Mouse (Mus musculus): ENCODE results near the gene Trim69. TPM values are rescaled to one million over a fixed set of nuclear protein-coding genes. Genes with fewer than 3 reads are reported as not detected.

Gene Trim69
- polyA plus RNA-seq, 1 experiment from 2014 or later = not detected

DNA sequence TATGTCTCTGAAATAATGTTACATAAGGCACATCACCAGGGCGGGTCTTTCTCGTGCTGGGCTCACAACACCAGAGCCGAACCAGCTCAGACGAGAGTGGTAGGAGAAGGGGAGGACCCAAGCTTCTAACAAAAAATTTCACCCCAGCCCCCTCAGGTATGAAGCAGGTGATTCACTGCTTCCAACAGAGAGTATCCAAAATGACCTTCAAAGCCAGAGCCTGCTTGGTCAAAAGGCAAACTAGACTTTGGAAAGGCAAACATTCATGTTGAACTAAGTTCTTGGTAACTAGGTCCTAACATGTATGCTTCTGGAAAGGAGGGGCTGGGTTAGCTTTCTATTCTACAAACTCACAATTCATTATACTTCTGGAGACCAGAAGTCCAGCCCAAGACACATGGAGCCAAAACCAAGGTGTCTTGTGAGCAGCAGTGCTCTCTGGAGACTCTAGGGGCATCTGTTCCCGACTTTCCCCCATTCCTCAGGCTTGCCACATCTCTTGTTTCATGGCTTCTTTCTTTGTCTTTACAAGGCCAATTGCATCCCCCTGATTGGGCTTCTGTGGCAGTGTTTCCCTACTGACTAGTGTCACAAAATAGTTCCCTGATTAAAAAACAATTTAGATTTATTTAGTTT, 19.1 kb upstream of the Trim69 start:
- no peaks in the 10 kb centered on the region for H3K9me3 ChIP-seq (replicated peaks)
- no peaks in the 10 kb centered on the region for H3K4me1 ChIP-seq
- ATAC-seq (ENCODE audit: low FRiP score) = no peak
- no peak overlapping the region for H3K9ac ChIP-seq (replicated peaks)
- H3K36me3 ChIP-seq = no peaks in the 10 kb centered on the region
- no peaks in the 10 kb centered on the region for H3K27me3 ChIP-seq (replicated peaks)
- H3K27ac ChIP-seq (replicated peaks) = no peak overlapping the region
- H3K4me3 ChIP-seq (replicated peaks) = no peak overlapping the region
- no peak overlapping the region for H3K4me2 ChIP-seq
- 82% methylated on average over 5 of the region's 5 CpGs for WGBS

- WGBS = 94% methylated on average over 3 of the region's 3 CpGs
- no peaks in the 10 kb centered on the region for H3K36me3 ChIP-seq
- no peaks in the 10 kb centered on the region for H3K9me3 ChIP-seq (replicated peaks)
- no peak overlapping the region for H3K9ac ChIP-seq (replicated peaks)
- no peak overlapping the region for H3K4me3 ChIP-seq (replicated peaks)
- H3K4me1 ChIP-seq = peaks cover 5% of the 10 kb centered on the region; the same call in 1 of the 2 replicates
- H3K27me3 ChIP-seq (replicated peaks) = no peaks in the 10 kb centered on the region
- H3K27ac ChIP-seq (replicated peaks) = no peak overlapping the region
- no peak for ATAC-seq (ENCODE audit: low FRiP score)
- H3K4me2 ChIP-seq = no peak overlapping the region
These were observed 17.4 kb upstream of the Trim69 start for GRCm38 (mm10) chr2:122143111-122143510.

DNA sequence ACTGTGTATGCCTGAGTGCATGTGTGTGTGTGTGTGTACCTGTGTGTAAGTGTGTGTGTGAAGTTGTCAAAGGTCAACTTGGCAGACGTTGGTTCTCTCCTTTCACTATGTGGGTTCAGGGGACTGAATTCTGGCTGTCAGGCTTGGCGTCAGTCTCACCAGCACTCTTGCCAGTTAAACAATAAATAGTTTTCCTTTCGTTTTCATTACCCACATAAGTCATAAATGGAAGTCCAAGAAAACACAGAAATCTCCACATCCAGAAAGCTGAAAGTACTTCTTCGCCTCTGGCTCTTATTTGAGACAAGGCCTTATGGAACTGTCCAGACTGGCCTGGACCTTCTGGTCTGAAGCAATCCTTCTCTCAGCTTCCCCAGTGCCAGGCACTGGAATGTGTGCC, 14.7 kb upstream of the Trim69 start:
- 74% methylated on average over 4 of the region's 4 CpGs for WGBS
- H3K4me3 ChIP-seq (replicated peaks) = no peak overlapping the region
- H3K9me3 ChIP-seq (replicated peaks) = no peaks in the 10 kb centered on the region
- no peak overlapping the region for H3K27ac ChIP-seq (replicated peaks)
- no peaks in the 10 kb centered on the region for H3K36me3 ChIP-seq
- H3K4me2 ChIP-seq = no peak overlapping the region
- no peaks in the 10 kb centered on the region for H3K27me3 ChIP-seq (replicated peaks)
- ATAC-seq (ENCODE audit: low FRiP score) = no peak
- H3K4me1 ChIP-seq = peaks cover 7% of the 10 kb centered on the region; the same call in 1 of the 2 replicates
- H3K9ac ChIP-seq (replicated peaks) = no peak overlapping the region

GRCm38 (mm10) chr2:122146687-122147086, 13.8 kb upstream of the Trim69 start:
- no peak for ATAC-seq (ENCODE audit: low FRiP score)
- WGBS = 70% methylated on average over 6 of the region's 6 CpGs
- H3K4me2 ChIP-seq = peak overlapping the region; percentile 93; the same call in 1 of the 2 replicates

DNA sequence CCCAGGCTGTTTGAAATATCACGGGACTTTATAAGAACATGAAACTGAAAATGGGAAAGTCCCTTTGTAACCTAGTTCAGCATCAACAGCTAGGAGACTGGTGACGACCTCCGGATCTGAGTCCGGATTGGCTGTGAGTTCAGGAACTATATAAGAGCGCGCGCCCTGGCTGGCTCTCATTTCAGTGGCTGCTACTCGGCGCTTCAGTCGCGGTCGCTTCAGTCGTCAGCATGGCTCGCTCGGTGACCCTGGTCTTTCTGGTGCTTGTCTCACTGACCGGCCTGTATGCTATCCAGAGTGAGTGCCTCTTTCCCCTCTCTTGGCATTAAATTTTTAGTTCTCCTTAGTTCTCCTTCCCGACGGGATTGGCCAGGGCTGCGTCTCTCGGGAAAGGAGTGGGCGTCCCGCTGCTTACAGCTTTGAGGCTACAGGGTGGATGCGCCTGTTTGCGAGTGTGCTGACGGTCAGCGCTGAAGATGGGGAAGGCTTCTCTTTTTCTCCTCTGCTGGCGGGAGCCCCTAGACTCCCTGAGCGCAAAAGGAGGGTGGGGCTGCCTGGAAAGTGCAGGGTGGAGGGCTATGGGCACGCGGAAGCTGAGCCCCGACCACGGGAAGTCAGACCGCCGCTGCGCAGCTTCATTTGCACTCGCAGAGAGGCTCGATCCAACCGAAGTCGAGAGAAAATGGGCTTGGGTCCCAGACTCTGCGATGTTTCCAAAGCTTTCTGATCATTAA, 12.8 kb upstream of the Trim69 start, which contains the start of gene B2m:
TSS of gene B2m (plus strand) at position 179 of the 734 bp plus-strand sequence.
- H3K9ac ChIP-seq (replicated peaks) = peak within 1 kb of the TSS; percentile 46
- WGBS = under 1% methylated on average over 40 of the region's 40 CpGs
- H3K9me3 ChIP-seq (replicated peaks) = no peaks in the 10 kb centered on the region
- ATAC-seq (ENCODE audit: low FRiP score) = peak; percentile 99
- H3K27me3 ChIP-seq (replicated peaks) = no peaks in the 10 kb centered on the region
- peak within 1 kb of the TSS; percentile 51 for H3K4me3 ChIP-seq (replicated peaks)
- peaks cover 7% of the 10 kb centered on the region; the same call in 1 of the 2 replicates for H3K4me1 ChIP-seq
- H3K27ac ChIP-seq (replicated peaks) = peak within 1 kb of the TSS; percentile 68
- H3K36me3 ChIP-seq = no peaks in the 10 kb centered on the region
- peak within 1 kb of the TSS; percentile 93 for H3K4me2 ChIP-seq

More at GRCm38 (mm10) chr2:122146687-122147086, 13.8 kb upstream of the Trim69 start:
- no peak overlapping the region for H3K4me3 ChIP-seq (replicated peaks)
- no peaks in the 10 kb centered on the region for H3K36me3 ChIP-seq
- no peak overlapping the region for H3K9ac ChIP-seq (replicated peaks)
- no peaks in the 10 kb centered on the region for H3K9me3 ChIP-seq (replicated peaks)
- H3K27ac ChIP-seq (replicated peaks) = no peak overlapping the region
- no peaks in the 10 kb centered on the region for H3K27me3 ChIP-seq (replicated peaks)
- H3K4me1 ChIP-seq = peaks cover 7% of the 10 kb centered on the region; the same call in 1 of the 2 replicates

- 33% methylated on average over 18 of the region's 18 CpGs for WGBS
- H3K27ac ChIP-seq (replicated peaks) = peak overlapping the region; percentile 68; the same call in 1 of the 2 replicates
- H3K27me3 ChIP-seq (replicated peaks) = no peaks in the 10 kb centered on the region
- no peak for ATAC-seq (ENCODE audit: low FRiP score)
- peak overlapping the region; percentile 46 for H3K9ac ChIP-seq (replicated peaks)
- peak overlapping the region; percentile 93 for H3K4me2 ChIP-seq
- H3K36me3 ChIP-seq = no peaks in the 10 kb centered on the region
- H3K9me3 ChIP-seq (replicated peaks) = no peaks in the 10 kb centered on the region
- H3K4me3 ChIP-seq (replicated peaks) = peak overlapping the region; percentile 51
- peaks cover 7% of the 10 kb centered on the region; the same call in 1 of the 2 replicates for H3K4me1 ChIP-seq
These were observed 12.1 kb upstream of the Trim69 start for GRCm38 (mm10) chr2:122148242-122148917.

DNA sequence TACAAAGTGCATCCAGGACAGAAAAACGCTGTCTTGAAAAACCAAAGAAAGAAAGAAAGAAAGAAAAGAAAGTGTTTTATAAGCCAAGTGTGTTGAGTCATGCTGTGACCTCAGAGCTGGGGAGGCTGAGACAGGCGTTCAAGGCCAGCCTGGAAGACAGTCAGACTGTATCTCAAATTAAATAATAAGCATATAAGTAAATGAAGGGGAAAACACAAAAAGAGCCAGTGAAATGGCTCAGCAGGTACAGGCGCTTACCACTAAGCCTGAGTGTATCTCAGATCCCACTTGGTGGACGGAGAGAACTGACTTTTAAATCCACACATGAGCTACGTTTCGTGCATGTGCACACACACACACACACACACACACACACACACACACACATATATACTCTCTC, 11.2 kb upstream of the Trim69 start:
- no peak overlapping the region for H3K4me2 ChIP-seq

GRCm38 (mm10) chr2:122149716-122150115, 10.8 kb upstream of the Trim69 start:
- no peaks in the 10 kb centered on the region for H3K36me3 ChIP-seq
- no peak overlapping the region for H3K4me3 ChIP-seq (replicated peaks)
- peaks cover 7% of the 10 kb centered on the region; the same call in 1 of the 2 replicates for H3K4me1 ChIP-seq
- no peak overlapping the region for H3K9ac ChIP-seq (replicated peaks)
- no peaks in the 10 kb centered on the region for H3K9me3 ChIP-seq (replicated peaks)
- H3K27me3 ChIP-seq (replicated peaks) = no peaks in the 10 kb centered on the region
- WGBS = 80% methylated on average over 3 of the region's 3 CpGs
- ATAC-seq (ENCODE audit: low FRiP score) = no peak
- H3K27ac ChIP-seq (replicated peaks) = no peak overlapping the region
- no peak overlapping the region for H3K4me2 ChIP-seq

More for the DNA sequence above, 11.2 kb upstream of the Trim69 start:
- ATAC-seq (ENCODE audit: low FRiP score) = no peak
- Histone ChIP-seq H3K4me3 (replicated peaks) (no peak overlapping the region), H3K27me3 (replicated peaks) (no peaks in the 10 kb centered on the region), H3K4me1 (peaks cover 7% of the 10 kb centered on the region; the same call in 1 of the 2 replicates), H3K36me3 (no peaks in the 10 kb centered on the region), H3K9ac (replicated peaks) (no peak overlapping the region), H3K27ac (replicated peaks) (no peak overlapping the region), H3K9me3 (replicated peaks) (no peaks in the 10 kb centered on the region)
- 98% methylated on average over 6 of the region's 6 CpGs for WGBS

DNA sequence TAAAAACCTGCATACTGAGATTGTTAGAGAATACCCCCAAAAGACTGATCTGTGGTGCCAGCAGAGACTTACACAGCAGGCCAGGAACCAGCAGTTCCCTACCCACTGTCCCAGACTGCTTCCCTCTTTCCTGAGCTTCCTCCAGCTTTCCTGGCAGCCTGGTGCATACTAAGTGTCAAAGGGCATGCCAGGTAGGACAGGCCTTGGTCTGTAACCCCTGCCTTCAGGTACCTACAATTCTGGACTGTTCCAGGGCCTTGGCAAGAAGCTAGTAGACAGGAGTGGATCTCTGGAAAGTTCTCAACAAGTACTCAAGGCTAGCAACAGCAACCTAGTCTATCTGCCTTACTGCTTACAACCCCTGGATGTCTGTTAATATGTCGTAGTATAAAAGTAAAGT, 9.3 kb upstream of the Trim69 start:
- H3K27me3 ChIP-seq (replicated peaks) = no peaks in the 10 kb centered on the region
- H3K27ac ChIP-seq (replicated peaks) = no peak overlapping the region
- H3K36me3 ChIP-seq = no peaks in the 10 kb centered on the region
- WGBS = 98% methylated on average over 1 of the region's 1 CpGs
- no peak overlapping the region for H3K4me3 ChIP-seq (replicated peaks)
- no peak overlapping the region for H3K4me2 ChIP-seq
- H3K9me3 ChIP-seq (replicated peaks) = no peaks in the 10 kb centered on the region
- no peak overlapping the region for H3K9ac ChIP-seq (replicated peaks)
- ATAC-seq (ENCODE audit: low FRiP score) = no peak
- H3K4me1 ChIP-seq = peaks cover 7% of the 10 kb centered on the region; the same call in 1 of the 2 replicates

DNA sequence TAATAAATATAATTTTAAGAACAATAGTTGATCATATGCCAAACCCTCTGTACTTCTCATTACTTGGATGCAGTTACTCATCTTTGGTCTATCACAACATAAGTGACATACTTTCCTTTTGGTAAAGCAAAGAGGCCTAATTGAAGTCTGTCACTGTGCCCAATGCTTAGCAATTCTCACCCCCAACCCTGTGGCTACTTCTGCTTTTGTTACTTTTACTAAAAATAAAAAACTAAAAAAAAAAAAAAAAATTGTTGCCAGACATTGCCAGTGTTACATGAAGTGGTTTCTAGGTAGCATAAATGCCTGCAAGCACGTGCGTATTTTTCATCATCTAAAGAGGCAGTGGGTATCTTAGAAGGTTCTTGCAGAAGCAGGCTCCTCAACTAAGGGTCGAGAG, 7.7 kb upstream of the Trim69 start:
- no peaks in the 10 kb centered on the region for H3K27me3 ChIP-seq (replicated peaks)
- no peak overlapping the region for H3K4me2 ChIP-seq
- no peak overlapping the region for H3K9ac ChIP-seq (replicated peaks)
- no peak for ATAC-seq (ENCODE audit: low FRiP score)
- H3K27ac ChIP-seq (replicated peaks) = no peak overlapping the region
- H3K4me1 ChIP-seq = peaks cover 2% of the 10 kb centered on the region; the same call in 1 of the 2 replicates
- H3K4me3 ChIP-seq (replicated peaks) = no peak overlapping the region
- no peaks in the 10 kb centered on the region for H3K36me3 ChIP-seq
- WGBS = 96% methylated on average over 3 of the region's 3 CpGs
- H3K9me3 ChIP-seq (replicated peaks) = no peaks in the 10 kb centered on the region

GRCm38 (mm10) chr2:122153681-122154365, 6.7 kb upstream of the Trim69 start:
- no peak overlapping the region for H3K9ac ChIP-seq (replicated peaks)
- H3K4me1 ChIP-seq = no peaks in the 10 kb centered on the region
- WGBS = 83% methylated on average over 6 of the region's 7 CpGs
- H3K27ac ChIP-seq (replicated peaks) = no peak overlapping the region
- no peaks in the 10 kb centered on the region for H3K36me3 ChIP-seq
- H3K27me3 ChIP-seq (replicated peaks) = no peaks in the 10 kb centered on the region
- no peak overlapping the region for H3K4me2 ChIP-seq
- H3K9me3 ChIP-seq (replicated peaks) = no peaks in the 10 kb centered on the region
- no peak overlapping the region for H3K4me3 ChIP-seq (replicated peaks)
- no peak for ATAC-seq (ENCODE audit: low FRiP score)

Data from neural tube, embryonic 15.5 days (tissue).